Mouse (Mus musculus) T-helper 2 cell (primary cell): ENCODE measurements around the gene Nav2.

Experiments
- in situ Hi-C: fragments of 300-600 bp; cut with MboI, MseI; formaldehyde crosslinking; loops from one replicate; pipeline ENCODE4 v1.15.1; 2025; ENCODE audit warnings: high pct_unique_total_duplicates

Nav2 gene

GRCm38 (mm10) chr7:49640709-49641305, 732.3 kb downstream of the Nav2 start:
- in situ Hi-C loops: loop anchor here (5.0 to 25.0 kb wide), 2 partner anchors 36 to 1504 kb away; no protein-coding TSS in a partner anchor
